Mouse (Mus musculus) MEL (cell line): ENCODE measurements around the gene Lmntd1. TPM values are rescaled to one million over a fixed set of nuclear protein-coding genes. Genes with fewer than 3 reads are reported as not detected.

Source experiments
- DNase-seq: peaks from one replicate; pipeline ENCODE4 v3.0.0; 2011; ENCODE audit warnings: low read depth, low spot score
- H3K27ac ChIP-seq: 2 replicates; pipeline ENCODE4 v1.5.1; 2012; ENCODE audit warnings: low read depth, mild to moderate bottlenecking, control low read depth, low read length, moderate library complexity; ENCODE audit not compliant: control insufficient read depth
- H3K27me3 ChIP-seq, 2 experiments: fragments of 150-350 bp in 1 of 2; sonication (generic) in 1 of 2; 2 replicates each; pipeline ENCODE4 v1.6.1; 2012; ENCODE audit warnings: low read length in 2 of 2, mild to moderate bottlenecking in 2 of 2, improper control_type of control experiment in 1 of 2, moderate library complexity in 1 of 2; ENCODE audit not compliant: insufficient read depth in 2 of 2, control insufficient read depth in 1 of 2
- H3K36me3 ChIP-seq, 2 experiments: 2 replicates each; pipeline ENCODE4 v1.6.1; 2012 to 2014; ENCODE audit warnings: low read length in 2 of 2, improper control_type of control experiment in 1 of 2, inconsistent platforms in 1 of 2, mild to moderate bottlenecking in 1 of 2; ENCODE audit not compliant: insufficient read depth in 2 of 2, control insufficient read depth in 1 of 2
- H3K4me1 ChIP-seq, 2 experiments: fragments of 150-350 bp in 1 of 2; sonication (generic) in 1 of 2; 2 replicates each; pipeline ENCODE4 v1.6.1; 2012; ENCODE audit warnings: low read length in 2 of 2, improper control_type of control experiment in 1 of 2, mild to moderate bottlenecking in 1 of 2; ENCODE audit not compliant: insufficient read depth in 2 of 2, control insufficient read depth in 1 of 2
- H3K4me3 ChIP-seq, 2 experiments: fragments of 150-350 bp in 1 of 2; sonication (generic) in 1 of 2; 2 replicates each; pipeline ENCODE4 v1.5.1; 2012; ENCODE audit warnings: low read depth in 2 of 2, low read length in 2 of 2, mild to moderate bottlenecking in 2 of 2, moderate library complexity in 2 of 2, control low read depth in 1 of 2, improper control_type of control experiment in 1 of 2; ENCODE audit not compliant: control insufficient read depth in 1 of 2, insufficient read depth in 1 of 2
- H3K79me2 ChIP-seq: 2 replicates; pipeline ENCODE4 v1.6.1; 2012; ENCODE audit warnings: mild to moderate bottlenecking, low read length, moderate library complexity; ENCODE audit not compliant: control insufficient read depth, poor library complexity, insufficient read depth
- H3K9ac ChIP-seq: 2 replicates; pipeline ENCODE4 v1.6.1; 2012; ENCODE audit warnings: low read depth, mild to moderate bottlenecking, control low read depth, low read length, moderate library complexity; ENCODE audit not compliant: control insufficient read depth, poor library complexity, severe bottlenecking
- H3K9me3 ChIP-seq: fragments of 150-350 bp; sonication (generic); replicated peaks from 2 replicates; pipeline ENCODE4 v1.6.1; 2012; ENCODE audit warnings: mild to moderate bottlenecking, low read length, improper control_type of control experiment, moderate library complexity; ENCODE audit not compliant: insufficient read depth
- BHLHE40 ChIP-seq: IDR thresholded peaks from 2 replicates; pipeline ENCODE4 v1.6.1; 2012; ENCODE audit warnings: low read depth, mild to moderate bottlenecking, inconsistent platforms, low read length, improper control_type of control experiment, borderline replicate concordance
- GABPA ChIP-seq: IDR thresholded peaks from 2 replicates; pipeline ENCODE4 v1.6.1; 2012; ENCODE audit warnings: low read depth, mild to moderate bottlenecking, inconsistent platforms, low read length, improper control_type of control experiment, moderate library complexity
- HCFC1 ChIP-seq: IDR thresholded peaks from 2 replicates; pipeline ENCODE4 v1.6.1; 2012; ENCODE audit warnings: low read depth, mild to moderate bottlenecking, inconsistent platforms, low read length, improper control_type of control experiment, moderate library complexity
- KAT2A ChIP-seq: conservative IDR thresholded peaks from 2 replicates; pipeline ENCODE4 v1.6.1; 2012; ENCODE audit warnings: low read depth, low read length, improper control_type of control experiment, inconsistent platforms
- NELFE ChIP-seq: IDR thresholded peaks from 2 replicates; pipeline ENCODE4 v1.6.1; 2011; ENCODE audit warnings: low read depth, low read length, improper control_type of control experiment
- NRF1 ChIP-seq: IDR thresholded peaks from 2 replicates; pipeline ENCODE4 v1.6.1; 2014; ENCODE audit warnings: low read depth, mild to moderate bottlenecking, inconsistent platforms, low read length, improper control_type of control experiment, moderate library complexity; ENCODE audit not compliant: poor library complexity, insufficient read depth, severe bottlenecking
- POLR2AphosphoS2 ChIP-seq: IDR thresholded peaks from 2 replicates; pipeline ENCODE4 v1.6.1; 2011; ENCODE audit warnings: low read length, improper control_type of control experiment
- POLR2AphosphoS5 ChIP-seq: IDR thresholded peaks from 2 replicates; pipeline ENCODE4 v1.6.1; 2012; ENCODE audit warnings: low read depth, borderline replicate concordance, mild to moderate bottlenecking, inconsistent platforms, low read length, moderate library complexity, mixed read lengths
- TAL1 ChIP-seq: IDR thresholded peaks from 2 replicates; pipeline ENCODE4 v1.6.1; 2012; ENCODE audit warnings: mild to moderate bottlenecking, inconsistent platforms, low read length, moderate library complexity, mixed read lengths
- TCF12 ChIP-seq: IDR thresholded peaks from 2 replicates; pipeline ENCODE4 v1.6.1; 2014; ENCODE audit warnings: low read depth, mild to moderate bottlenecking, inconsistent platforms, low read length, improper control_type of control experiment, moderate library complexity
- UBTF ChIP-seq: IDR thresholded peaks from 2 replicates; pipeline ENCODE4 v1.6.1; 2012; ENCODE audit warnings: low read depth, mild to moderate bottlenecking, inconsistent platforms, low read length, improper control_type of control experiment, moderate library complexity, borderline replicate concordance; ENCODE audit not compliant: insufficient read depth
- ZMIZ1 ChIP-seq: IDR thresholded peaks from 2 replicates; pipeline ENCODE4 v1.6.1; 2012; ENCODE audit warnings: low read depth, mild to moderate bottlenecking, inconsistent platforms, low read length, improper control_type of control experiment, moderate library complexity
- polyA plus RNA-seq, 2 experiments: library from polyadenylated mRNA; stranded (reverse) in 1 of 2; unstranded in 1 of 2; fragments of >175 nt in 1 of 2; fragments of >200 nt in 1 of 2; gene quantifications; 2 replicates each; pipeline versions ENCODE4 v1.2.1 to v1.2.4; 2012; ENCODE audit warnings: low replicate concordance in 2 of 2, low read depth in 1 of 2; ENCODE audit not compliant: insufficient read length in 2 of 2, insufficient read depth in 1 of 2, missing spikeins in 1 of 2
- total RNA-seq: library from RNA; depleted of rRNA; stranded (reverse); fragments of 300-350 nt; gene quantifications from 2 replicates; pipeline ENCODE4 v1.2.3, GENCODE M21; 2012

The Lmntd1 gene
- total and polyA plus RNA-seq, 3 experiments: not detected

GRCm38 (mm10) chr6:145431747-145432146 lies 182.4 kb downstream of the Lmntd1 start:
- DNase-seq: no peak
- H3K27me3 ChIP-seq: no peaks in the 10 kb centered on the region
- H3K9me3 ChIP-seq: no peaks in the 10 kb centered on the region
- H3K9ac ChIP-seq: no peak overlapping the region
- H3K4me3 ChIP-seq: no peak overlapping the region
- no peaks in the 10 kb centered on the region for H3K79me2 ChIP-seq
- no peak overlapping the region for H3K27ac ChIP-seq
- no peak for TF ChIP-seq POLR2AphosphoS2
- TF ChIP-seq GABPA: no peak
- TF ChIP-seq NRF1: no peak
- no peak for TF ChIP-seq KAT2A
- no peak for TF ChIP-seq TCF12
- TF ChIP-seq, all 39 proteins: peak for 0
- Histone ChIP-seq H3K36me3 (no peaks in the 10 kb centered on the region), H3K4me1 (no peaks in the 10 kb centered on the region)

- no peak overlapping the region for H3K9ac ChIP-seq
Measured at GRCm38 (mm10) chr6:145427411-145427810, 186.7 kb downstream of the Lmntd1 start.

GRCm38 (mm10) chr6:145426501-145426900 lies 187.6 kb downstream of the Lmntd1 start:
- Histone ChIP-seq H3K79me2 (no peaks in the 10 kb centered on the region), H3K4me1 (no peaks in the 10 kb centered on the region), H3K36me3 (no peaks in the 10 kb centered on the region), H3K4me3 (no peak overlapping the region), H3K9ac (no peak overlapping the region), H3K9me3 (no peaks in the 10 kb centered on the region), H3K27me3 (no peaks in the 10 kb centered on the region), H3K27ac (no peak overlapping the region)
- TF ChIP-seq TAL1 (no peak), ZMIZ1 (no peak)
- DNase-seq: no peak

More at GRCm38 (mm10) chr6:145427411-145427810, 186.7 kb downstream of the Lmntd1 start:
- Histone ChIP-seq H3K79me2 (no peaks in the 10 kb centered on the region), H3K9me3 (no peaks in the 10 kb centered on the region), H3K4me3 (no peak overlapping the region), H3K27ac (no peak overlapping the region), H3K4me1 (no peaks in the 10 kb centered on the region), H3K36me3 (no peaks in the 10 kb centered on the region), H3K27me3 (no peaks in the 10 kb centered on the region)
- no peak for TF ChIP-seq BHLHE40
- no peak for TF ChIP-seq HCFC1
- no peak for TF ChIP-seq NELFE
- no peak for TF ChIP-seq UBTF
- TF ChIP-seq POLR2AphosphoS5: no peak
- no peak for DNase-seq
